Mouse (Mus musculus): Measurements from ENCODE around the gene Barhl1.

Barhl1 gene

DNA sequence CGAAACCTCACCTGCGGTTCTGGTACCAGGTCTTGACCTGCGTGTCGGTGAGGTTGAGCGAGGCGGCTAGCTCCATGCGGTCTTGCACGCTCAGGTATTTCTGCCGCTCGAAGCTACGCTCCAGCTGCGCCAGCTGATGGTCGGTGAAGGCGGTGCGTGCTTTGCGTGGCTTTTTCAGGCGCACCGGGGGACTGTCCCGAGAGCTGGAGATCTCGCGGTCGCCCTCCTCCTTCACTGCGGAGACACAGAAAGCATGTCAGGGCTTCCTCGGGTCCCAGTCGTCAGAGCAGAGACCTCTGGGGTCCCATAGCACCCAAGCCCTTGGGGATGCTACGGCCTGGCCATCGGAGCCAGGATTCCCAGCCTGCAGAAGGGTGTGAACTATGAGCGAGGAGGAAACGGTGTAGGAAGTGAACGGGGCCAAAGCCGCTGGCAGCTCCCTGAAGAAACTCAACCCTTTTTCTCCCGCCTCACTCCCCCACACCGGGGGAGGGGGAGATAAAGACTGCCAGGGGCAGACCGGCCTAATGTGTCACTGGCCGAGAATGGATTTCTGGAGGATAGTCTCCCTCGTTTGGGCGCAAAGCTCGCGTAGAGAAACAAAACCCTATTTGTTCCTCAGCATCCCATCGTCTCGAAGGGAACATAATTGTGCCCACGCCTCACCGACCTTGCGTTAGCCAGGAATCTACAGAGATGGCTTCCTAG is 5.0 kb downstream of the Barhl1 start:
- DNase-seq (ENCODE audit: low spot score) = no peak

DNA sequence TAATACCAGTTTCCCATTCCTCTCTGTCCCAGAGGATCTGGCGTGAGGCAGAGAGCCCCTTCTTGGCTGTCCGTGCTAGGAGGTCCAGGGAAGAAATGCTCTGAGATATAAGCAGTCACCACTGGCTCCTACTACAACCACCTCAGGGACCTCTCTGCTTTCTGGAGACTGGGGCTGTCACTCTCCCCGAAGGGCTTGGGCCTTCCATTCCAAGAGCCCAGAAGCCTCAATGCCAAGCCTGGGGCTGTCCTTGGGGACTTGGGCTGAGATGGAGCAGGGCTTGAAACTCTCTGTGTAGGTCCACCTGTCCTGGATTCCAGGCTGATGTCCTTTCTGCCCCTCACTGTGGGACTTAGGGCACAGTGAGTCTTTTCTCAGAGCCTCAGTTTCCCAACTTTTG is 5.6 kb downstream of the Barhl1 start:
- no peak for DNase-seq (ENCODE audit: low spot score)

DNA sequence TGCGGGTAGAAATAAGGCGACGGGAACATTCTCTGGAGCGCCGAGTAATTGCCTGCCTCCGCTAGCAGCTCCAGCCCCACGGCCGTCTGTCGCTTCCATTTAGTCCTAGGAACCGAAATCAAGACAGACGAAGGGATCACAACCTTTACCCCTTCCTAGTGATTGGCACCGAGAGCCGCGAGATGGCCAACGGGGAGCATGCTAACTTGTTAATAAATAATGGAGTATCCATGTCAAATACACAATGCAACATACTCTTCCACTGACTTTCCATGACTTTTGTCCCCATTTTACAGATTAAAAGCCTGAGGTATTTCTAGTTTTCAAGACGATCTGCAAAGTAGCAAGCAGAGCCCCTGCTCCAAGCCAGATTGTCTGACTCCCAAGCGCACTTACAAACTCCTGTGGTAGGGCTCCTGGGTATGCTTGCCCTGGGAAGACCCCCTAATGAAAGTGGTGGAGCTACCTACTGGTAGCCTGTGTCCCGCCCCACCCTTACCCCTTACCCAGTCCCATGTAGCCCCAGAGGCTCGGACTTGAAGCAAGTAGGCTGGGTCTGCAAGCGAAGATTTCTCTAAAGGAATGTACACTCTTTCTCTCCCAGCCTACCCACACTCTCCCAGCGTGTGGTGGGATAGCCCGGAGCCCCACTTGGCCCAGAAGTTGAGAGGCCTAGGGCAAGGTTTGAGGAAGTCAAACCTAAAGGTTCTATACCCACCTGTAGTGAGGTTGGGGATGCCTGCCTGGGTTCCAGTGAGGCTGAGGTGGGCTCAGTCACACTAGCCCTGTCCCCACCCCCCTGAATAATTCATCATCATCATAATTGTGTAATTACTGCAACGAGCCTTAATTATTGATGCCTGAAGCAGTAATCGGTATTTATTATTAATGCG is 6.4 kb downstream of the Barhl1 start:
- DNase-seq (ENCODE audit: low spot score) = no peak

GRCm38 (mm10) chr2:28909186-28909817 is 7.2 kb downstream of the Barhl1 start:
- no peak for DNase-seq (ENCODE audit: low spot score)

- DNase-seq (ENCODE audit: low spot score) = no peak
Measured at GRCm38 (mm10) chr2:28908389-28909153, 7.9 kb downstream of the Barhl1 start.

DNA sequence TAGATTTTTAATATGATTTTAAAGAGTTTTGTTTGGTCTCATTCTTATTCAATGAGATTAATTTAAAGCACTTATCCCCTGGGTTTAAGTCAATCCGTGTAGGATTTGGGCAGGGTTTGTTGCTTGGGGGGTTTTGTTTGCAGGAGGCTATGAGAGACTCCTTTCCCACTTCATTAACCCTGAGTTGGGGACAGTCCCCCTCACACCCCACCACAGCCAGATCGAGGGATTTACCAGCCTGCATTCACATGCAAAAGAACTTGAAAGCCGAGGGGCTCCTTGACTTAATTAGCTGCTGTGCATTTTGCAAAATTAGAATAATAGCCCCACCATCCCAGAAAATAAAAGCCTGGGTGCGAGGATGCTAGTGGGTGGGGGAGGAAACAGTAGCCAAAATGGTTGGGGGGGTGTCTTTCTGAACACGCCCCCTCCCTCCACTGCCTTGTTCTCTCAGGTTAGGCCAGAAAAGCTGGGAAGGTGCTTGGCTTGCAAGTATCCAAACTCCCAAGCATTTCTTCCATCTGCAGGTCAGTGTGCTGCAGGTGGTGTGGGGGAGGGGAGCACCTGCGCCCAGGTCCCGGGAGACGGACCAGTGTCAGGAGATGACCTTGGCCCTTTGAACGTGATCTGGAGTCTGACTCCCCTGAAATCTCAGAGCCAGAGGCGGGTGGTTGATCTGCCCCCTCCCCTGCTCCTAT is 8.6 kb downstream of the Barhl1 start:
- no peak for DNase-seq (ENCODE audit: low spot score)

DNA sequence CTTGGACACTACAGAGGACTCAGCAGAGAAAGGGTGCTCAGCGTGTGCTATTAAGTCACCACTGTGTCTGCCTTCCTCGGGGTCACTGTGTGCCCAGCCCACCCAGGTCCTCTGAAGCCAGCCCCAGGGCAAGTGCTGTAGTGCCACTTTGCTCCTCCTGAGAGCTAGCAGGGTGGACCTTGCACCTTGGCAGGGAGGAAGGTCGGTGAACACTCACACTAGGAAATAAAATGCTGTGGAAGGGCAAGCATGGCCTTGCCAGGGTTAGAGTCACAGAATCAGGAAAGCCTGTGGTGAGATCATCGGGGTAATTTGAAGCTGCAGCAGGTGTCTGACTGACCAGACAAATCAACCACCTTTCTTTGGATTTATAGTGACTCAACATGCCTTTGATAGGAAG is 10.9 kb downstream of the Barhl1 start:
- no peak for DNase-seq (ENCODE audit: low spot score)

DNA sequence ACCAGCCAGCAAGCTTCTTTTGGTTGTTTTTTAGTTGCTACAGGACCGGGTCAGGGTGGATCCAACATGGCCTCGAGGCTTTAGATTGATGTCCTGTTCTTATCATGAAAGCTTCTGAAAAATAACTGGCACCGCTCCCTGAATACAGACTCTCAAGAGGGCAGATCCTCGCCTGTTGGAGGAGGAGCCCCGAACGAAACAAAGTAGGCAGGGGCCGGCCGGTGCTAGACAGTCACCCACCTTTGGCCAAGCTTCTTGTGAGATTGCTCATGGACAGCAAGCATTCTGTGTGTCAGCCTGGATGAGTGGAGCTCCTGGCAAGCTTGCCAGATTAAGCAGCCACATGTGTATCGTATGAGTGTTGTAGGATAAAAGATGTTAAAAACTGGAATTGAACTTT is 11.7 kb downstream of the Barhl1 start:
- no peak for DNase-seq (ENCODE audit: low spot score)

DNA sequence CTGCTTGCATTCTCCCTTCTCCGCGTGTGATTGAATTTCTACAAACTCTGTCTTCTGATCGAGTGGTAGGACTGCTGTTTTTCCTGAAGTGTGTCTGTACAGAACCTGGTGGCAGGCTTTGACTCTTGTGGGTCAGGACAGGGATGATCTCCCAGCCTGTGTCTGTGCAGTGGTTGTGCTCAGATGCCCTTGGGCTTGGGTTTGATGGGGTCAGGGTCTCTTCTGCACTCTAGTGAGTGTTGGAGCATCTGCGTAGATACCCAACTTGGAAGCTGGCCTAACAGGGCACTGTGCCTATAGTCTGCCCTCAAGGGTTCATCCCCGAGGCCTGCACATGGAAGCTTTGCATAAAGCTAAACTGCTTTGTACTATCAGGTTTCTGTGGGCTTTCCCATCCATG is 12.6 kb downstream of the Barhl1 start:
- no peak for DNase-seq (ENCODE audit: low spot score)

DNA sequence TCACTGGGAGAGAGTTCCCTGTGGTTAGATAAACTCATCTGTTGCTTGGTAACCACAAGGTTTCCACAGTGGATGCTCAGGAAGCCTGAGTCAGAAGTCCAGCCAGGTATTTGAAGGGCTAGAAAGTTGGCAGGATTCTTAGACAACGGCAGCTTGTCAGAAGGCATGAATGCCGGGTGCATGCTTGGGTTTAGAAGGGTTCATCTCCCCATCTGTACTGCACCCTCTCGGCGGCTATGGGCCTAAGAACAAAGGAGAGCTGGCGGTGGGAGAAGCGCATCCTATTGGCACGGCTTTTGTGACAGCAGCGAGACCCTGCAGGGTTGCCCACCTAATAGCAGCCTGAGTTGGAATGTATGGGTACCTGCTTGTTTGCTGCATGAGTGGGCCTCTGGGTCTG is 14.2 kb downstream of the Barhl1 start:
- no peak for DNase-seq (ENCODE audit: low spot score)

DNA sequence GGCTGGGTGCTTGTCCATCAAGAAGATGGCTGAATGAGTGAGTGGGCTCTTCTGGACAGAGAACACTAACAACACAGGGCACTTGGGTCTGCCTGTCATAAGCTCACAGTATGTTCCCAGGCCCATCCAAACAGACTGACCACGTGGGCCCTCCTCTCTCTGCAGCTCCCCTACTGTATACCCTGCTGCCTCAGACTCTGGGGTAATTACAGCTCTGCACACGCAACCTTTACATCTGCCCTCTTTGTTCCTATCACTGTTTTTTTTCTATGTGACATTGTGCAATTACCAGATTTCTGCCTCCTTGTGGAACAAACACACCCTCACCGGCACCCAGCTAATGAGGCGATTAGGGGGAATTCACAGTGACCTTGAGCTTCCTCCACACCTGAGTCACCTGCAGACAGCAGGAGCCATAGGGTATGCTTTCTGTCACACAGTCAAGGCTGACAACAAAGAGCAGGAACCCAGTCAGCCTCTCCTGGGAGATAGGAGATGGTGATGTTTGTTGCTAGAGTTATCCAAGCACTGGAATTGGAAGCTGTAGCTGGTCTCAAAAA is 19.0 kb downstream of the Barhl1 start:
- no peak for DNase-seq (ENCODE audit: low spot score)

DNA sequence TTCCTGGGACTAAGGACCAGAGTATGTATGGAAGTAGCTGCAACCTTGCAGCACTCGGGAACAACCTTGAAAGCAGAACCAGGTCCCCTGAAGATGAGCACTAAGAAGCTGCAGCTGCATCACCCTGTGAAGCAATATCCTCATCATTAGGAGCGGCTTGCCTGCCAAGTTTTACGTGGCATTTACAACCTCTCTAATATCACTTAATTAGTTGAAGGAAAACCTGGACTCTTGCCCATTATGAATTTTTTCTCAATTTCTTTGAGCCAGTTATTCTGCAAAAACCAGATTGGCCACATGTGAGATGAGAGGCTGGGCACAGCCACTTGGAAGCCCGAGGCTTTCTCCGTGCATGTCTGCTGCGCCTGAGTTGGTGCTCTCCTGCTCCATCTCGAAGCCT is 20.6 kb downstream of the Barhl1 start:
- no peak for DNase-seq (ENCODE audit: low spot score)

DNA sequence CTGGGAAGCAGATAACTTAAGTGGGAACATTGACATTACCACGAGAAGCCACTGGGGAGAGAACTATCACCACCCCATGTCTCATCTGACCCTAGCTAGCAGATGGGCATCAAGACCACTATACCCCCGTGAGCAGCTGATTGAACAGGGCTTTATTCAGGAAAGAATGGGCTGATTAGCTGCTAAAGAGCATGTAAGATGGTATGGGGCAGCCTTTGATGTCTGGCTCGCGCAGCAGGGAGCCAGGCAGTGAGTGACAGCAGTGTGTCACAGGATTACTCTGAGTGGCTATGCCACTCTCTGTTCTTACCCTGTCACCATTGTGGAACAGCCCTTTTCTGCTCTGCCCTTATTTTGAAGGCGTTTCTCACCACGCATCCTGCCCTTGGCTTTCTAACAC is 22.9 kb downstream of the Barhl1 start:
- no peak for DNase-seq (ENCODE audit: low spot score)

GRCm38 (mm10) chr2:28892796-28893195 is 23.7 kb downstream of the Barhl1 start:
- no peak for DNase-seq (ENCODE audit: low spot score)

- no peak for DNase-seq (ENCODE audit: low spot score)
Measured at GRCm38 (mm10) chr2:28884914-28885313, 31.6 kb downstream of the Barhl1 start.

DNA sequence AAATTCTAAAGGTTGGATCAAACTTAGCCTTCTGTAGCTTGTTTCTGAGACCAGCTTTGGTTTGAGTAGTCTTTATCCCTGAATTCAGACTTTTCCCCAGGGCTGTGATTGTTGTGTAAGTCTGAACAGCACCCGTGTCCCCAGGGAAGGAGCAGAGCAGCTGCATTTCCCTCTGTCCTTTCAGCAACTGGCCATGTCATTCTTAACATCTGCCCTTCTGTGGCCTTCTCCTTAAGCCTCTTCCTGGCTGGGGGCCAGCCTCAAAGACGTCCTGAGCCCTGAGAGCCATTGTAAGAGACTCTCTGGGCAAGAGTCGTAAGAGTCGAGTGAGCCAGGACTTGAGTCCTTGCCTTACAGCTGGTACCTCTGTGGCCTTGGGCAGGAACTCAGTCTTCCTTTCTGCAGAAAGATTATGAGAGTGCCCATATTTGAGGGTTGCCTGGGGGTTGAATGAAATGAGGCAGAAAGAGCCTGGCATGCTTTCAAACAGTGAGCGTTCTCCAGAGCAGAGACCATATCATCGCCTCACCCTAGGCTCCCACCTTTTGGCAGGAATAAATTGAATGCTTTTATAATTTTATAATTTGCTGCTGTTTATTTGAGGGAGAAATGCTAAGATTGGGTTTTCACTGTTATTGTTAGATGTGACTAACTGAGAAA is 33.5 kb downstream of the Barhl1 start:
- DNase-seq (ENCODE audit: low spot score) = no peak

- no peak for DNase-seq (ENCODE audit: low spot score)
Measured at GRCm38 (mm10) chr2:28882047-28882446, 34.4 kb downstream of the Barhl1 start.

DNA sequence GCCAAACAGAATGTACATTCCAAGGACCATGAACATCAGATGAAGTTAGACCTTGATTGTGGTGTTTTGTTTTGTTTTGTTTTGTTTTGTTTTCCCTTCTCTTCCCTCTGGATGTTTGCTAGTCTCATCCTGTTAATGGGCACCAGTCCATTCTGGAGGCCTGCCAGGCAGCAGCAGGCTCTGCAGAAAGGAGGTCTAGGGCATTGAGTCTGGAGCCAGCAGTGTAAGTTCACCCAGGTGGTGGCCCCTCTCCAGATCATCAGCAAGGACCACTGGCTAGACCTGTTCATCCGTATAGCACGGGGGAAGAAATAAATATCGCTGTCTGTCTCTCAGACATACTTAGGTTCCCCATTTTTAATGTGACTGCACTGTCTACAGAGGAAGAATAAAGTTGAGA is 35.2 kb downstream of the Barhl1 start:
- no peak for DNase-seq (ENCODE audit: low spot score)

DNA sequence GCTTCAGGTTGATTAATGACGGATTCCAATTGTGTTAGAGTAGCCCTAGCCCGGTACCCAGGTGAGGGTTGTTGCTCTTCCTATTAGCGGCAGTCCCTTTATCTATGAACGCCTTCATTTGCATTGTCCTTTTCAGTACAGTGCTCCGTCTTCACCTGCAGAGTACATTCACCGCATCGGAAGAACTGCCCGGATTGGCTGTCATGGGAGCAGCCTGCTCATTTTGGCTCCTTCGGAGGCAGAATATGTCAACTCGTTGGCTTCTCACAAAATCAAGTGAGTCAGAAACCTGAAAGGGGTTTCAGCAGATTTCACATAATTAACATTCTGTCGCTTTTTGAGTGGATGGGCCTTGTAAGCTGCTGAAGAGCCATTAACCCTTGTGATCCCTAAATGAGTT is 40.9 kb downstream of the Barhl1 start:
- no peak for DNase-seq (ENCODE audit: low spot score)

DNA sequence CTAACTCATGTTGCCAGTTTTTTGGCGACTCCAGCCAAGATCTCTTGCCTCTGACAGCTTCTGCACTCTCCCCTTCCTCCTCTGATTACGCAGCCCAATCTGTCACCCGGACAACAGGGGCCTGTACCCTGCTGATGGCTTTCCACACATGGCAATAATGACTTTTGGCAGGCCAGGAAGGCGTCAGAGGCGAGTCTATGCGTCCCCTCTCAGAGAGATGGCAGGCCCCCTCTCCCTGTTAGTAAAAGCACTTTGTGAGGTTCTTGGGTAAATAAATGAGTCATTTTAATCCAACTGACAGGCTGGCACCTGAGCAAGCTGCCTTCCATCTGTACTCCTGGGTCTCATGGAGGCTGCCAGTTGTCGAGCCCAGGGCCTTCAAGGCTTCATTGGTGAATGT is 49.0 kb downstream of the Barhl1 start:
- DNase-seq (ENCODE audit: low spot score) = no peak

DNA sequence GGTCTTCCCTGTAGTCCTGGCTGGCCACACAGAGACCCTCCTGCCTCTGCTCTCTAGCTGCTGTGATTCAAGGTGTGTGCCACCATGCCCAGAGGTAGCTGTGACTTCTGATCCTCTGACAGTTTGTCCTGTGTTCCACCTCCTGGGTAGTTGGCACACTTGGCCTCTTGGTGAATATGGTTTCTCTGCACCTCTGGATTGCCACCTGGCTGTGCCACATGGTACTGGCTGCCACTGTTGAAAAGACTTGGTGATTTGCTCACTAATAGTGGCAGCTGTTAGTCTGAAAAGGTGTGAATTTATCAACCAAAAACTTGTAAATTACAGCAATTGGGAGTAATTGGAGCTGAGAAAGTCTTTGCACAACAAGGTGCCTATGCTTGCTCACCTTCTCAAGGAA is 52.6 kb downstream of the Barhl1 start:
- no peak for DNase-seq (ENCODE audit: low spot score)
